Mouse (Mus musculus) thymus, adult 18-20 months (tissue): ENCODE data around the gene Mob4.
"Not testable (repeated sequence)": the region's sequence is repeated elsewhere in the genome, so short reads cannot be mapped to it uniquely, and the experiment has no call there.

Experiments
- DNase-seq, 2 experiments: peaks; one replicate each; pipeline ENCODE4 v3.0.0; 2022; ENCODE audit warnings: mixed read lengths in 2 of 2

The Mob4 gene

DNA sequence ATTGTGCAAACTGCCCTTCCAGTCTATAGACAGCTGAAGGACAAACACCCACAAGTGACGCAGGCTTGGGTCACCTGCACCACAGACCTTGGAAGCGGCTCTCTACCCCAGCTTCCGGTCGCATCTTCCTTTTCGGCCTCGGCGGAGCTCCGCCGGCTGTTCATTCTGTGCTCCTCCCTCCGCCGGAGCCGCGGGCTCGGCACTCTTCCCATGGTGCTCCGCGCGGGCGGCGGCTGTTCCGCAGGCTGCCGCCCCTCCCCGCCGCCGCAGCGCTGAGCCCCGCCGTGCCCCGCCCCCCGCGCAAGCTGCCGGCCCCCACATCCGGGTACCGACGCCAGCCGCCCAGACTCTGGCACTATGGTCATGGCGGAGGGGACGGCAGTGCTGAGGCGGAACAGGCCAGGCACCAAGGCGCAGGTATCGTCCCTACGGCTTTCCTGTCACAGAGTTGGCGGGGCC lies at the start of gene Mob4:
Gene Mob4, plus strand, starts transcription at position 289 of the 459 bp plus-strand sequence.
- peak; percentile 82 to 83 for DNase-seq

DNA sequence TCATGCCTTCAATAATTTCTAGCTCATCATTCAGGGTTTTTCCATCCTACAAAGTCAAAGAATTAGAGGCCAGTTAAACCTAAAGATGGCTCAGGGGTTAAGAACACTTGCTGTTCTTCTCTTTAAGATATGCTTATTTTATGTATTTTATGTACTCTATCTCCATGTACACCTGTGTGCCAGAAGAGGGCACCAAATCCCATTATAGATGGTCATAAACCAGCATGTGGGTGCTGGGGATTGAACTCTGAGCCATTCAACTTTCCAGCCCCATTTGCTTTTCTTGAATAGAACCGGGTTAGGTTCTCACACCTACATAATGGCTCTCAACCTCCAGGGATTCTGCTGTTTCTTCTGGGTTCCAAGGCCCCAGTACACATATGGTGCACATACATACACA lies 48.9 kb upstream of the Mob4 start:
- no peak for DNase-seq

DNA sequence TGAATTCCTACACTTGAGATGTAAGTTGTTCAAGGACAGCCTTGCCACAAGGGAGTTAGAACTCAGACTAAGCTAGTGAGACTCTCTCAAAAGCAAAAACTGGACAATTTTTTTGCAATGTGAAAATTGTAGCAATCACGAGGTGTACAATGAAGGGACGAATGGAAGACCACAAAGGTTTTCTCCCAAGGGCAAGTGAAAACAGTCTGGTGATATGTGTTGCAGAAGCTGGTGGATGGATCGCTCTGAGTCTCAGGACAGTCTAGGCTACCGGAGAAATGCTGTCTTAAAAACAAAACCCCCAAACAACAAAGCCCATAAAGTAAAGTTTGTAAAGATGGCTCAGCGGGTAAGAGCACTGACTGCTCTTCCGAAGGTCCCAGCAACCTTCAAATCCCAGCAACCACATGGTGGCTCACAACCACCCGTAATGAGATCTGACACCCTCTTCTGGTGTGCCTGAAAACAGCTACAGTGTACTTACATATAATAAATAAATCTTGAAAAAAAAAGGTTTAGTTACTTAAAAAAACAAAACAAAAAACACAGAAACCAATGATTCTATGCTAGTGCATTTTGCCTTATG lies 45.2 kb upstream of the Mob4 start:
- no peak for DNase-seq

DNA sequence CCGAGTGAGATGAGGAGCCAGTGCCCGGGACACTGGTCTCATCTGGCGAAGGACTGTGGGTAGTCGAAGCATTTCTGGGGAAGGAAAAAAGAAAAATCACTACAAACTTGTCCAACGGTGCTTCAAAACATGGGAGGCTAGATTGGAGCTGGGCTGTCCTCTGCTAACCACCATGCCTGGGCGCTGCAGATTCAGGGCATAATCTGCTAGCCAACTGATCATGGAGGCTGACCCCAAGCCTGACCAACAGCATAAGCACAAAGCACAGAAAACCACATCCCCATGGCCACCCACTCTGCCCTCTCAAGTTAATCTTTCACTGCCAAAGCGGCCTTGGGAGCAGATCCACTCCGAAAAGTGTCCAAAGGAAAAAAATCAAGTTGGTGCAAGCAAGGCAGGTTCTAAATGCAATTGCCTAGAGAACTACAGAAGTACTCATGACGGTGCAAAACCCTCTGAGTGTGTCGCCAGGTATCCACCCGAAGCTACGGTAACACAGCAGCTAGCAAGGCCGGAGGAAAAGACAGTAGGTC lies 44.1 kb upstream of the Mob4 start:
- no peak for DNase-seq

DNA sequence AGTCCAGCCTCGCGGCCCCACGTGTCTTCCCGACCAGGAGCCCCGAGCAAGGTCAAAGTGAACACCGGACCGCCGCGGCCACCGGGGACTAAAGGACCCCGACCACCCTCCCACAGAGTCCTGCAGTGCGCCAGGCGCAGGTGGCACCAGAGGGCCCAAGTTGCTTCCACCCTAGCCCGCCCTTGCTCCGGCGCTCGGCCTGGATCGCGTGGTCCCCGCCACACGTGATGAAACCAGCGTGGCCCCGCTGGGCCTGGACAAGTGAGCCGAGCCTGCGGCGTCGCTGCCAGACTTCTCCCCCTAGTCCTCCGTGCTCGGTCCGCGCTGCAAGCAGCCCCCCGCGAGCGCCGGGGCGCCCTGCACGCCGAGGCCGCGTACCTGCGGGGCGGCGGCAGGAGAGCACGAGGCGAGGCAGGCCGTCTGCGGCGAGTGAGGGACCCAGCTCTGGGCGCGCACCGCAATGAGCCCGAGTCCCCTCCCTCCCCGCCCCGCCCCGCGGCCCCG lies 43.6 kb upstream of the Mob4 start:
- DNase-seq, result no peak

DNA sequence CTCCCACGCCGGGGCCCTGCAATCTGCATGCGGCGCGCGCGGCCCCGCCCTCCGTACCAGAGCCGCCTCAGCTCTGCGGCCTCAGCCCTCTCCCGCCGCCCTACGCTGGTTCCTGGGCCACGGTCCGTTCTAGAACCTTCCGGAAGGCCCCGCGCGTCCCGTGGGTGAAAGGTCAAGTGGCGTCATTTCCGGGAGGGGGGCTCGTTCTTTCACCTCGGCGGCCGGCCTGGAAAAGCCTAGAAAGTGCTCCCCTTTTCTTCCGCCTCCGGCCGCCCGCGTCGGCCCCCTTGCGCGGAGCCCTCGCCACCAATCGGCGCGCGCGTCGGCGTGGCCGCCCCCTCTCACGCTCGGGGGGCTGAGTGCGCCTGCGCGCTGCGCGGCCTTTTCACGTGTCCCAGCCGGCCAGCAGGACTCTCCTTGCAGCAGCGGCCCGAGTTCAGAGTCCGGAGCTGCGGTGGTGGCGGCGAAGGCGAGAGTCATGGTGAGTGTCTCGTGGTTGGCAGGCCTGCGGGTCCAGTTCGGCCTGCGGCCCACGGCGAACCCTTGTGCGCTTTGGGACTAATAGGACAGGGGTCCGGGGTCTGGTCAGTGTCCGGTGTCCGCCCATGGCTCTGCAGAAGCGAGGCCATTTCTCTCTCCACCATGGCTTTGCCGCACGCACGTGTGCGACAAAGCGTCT lies 43.0 kb upstream of the Mob4 start, which contains the start of the genes Hspe1 and Hspd1:
Gene Hspe1, plus strand, starts transcription at position 201 of the 679 bp plus-strand sequence.
Gene Hspd1, minus strand, starts transcription at position 312 of the 679 bp plus-strand sequence.
- DNase-seq, result peak; percentile 96 to 98

DNA sequence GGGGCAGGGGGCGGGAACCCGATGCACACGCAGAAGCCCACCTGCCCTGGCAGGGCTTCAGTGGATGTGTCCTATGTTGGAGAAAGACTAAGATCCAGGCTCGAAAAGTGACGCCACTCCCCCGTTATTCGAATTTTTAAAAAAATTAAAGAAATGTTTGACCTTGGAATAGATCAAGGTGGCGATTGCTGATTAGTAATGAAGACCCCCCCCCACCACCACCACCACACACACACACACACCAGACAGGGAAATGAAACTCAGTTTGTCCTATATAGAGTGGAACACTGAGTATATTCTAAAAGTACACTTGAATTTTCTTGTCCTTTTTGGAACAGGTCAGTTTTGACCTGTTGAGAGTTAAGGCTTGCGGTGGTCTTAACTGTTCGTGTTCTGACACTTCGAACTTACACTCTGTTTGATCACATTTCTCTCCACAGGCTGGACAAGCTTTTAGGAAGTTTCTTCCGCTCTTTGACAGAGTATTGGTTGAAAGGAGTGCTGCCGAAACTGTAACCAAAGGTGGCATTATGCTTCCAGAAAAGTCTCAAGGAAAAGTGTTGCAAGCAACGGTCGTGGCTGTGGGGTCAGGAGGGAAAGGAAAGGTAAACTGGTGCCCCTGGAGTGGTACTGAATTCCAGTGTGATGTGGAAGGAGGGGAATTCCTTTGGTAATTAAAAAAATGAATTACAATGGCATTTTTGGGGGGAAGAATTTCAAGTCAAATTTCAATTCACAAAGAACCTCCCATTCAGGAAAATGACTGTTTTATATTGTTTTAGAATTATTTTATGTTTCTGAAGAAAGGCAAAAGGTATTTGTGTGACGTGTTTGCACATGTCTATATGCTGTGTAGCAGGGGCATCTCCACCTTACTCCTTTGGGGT lies 42.2 kb upstream of the Mob4 start:
- DNase-seq, result no peak

DNA sequence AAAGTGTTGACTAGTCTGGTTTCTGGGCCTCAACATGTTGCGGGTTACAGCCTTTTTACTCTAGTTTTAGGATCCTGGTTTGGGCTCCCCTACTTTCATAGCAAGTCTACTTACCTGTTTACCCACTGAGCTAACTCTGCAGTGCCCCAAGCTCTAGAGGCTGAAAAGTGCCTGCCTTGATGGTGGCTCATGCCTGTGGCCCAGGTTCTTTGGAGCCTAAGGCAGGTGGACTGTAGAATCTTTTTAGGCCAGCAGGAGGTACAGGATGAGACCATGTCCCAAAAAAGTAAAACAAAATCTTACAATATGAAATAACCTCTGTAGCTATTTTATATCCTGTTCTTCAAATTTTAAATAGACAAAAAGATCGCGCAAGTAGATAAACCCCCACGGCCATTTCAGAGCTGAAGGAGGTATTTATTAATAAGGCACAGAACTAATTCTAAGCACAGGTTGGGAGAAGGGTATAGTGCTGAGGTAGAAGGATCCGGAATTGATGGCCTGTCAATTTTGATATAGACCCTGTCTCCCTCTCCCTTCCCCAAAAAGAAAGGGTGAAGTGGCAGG lies 41.5 kb upstream of the Mob4 start:
- DNase-seq, result no peak

DNA sequence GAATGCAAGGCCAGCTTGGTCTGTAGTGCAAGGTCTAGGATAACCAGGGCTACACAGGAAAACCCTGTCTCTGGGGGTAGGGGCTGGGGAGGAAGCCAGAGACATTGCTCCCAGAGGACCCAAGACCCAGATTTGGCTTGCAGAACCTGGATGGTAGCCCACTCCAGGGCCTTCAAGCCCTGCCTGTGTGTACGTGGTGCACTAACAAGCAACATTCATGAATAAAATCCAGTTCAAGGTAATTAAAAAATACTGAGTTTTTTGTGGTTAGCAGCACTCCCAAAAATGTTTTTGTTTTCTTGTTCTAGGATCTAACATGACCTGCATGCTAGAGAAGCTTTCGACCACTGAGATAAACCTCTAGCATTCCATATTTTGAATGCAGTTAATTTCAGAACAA lies 39.0 kb upstream of the Mob4 start:
- DNase-seq, result no peak

DNA sequence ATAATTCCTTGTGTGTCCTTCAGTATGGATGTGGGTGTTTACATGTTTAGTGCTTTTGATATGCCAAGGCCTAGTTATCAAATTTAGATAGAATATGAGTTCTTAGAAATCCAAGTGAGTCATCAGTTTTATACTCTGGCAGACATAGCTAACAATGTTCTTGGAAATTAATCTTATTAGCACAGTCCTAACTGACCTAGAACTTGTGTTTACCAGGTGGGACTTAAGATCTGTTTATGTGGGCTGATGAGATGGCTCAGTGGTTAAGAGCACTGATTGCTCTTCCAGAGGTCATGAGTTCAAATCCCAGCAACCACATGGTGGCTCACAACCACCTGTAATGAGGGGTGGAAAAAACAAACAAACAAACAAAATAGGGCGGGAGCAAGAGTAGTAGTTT lies 38.6 kb upstream of the Mob4 start:
- DNase-seq, result no peak

DNA sequence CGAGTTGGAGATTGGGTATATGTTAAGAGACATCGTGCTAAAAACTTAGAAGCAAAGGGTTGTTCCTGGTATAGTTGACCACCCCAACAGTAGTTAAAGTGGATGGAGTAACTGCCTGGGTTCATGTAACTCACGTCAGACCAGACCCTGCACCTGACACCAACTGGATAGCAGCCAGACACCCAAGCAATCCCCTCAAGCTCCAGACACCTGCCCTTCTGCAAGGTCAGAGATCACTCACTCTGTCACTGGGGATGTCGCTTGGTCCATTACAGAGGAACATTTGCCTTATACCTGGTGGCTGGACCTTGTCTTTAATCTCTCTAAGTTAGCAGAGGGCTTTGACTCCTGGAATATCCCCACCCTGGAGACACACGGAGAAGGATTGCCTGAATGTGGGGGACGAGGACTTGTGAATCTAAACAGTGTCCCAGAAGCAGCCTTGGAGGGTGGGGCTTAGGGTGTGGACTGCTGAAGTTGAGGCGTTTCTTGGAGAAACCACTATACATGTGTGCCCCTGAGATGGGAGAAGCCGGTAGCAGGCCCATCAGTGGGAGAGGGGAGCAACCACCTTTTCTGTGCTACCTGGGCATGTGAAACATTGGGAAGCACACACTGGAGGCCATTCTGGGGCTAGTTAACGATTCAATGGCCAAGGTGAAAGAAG lies 24.0 kb upstream of the Mob4 start:
- no peak for DNase-seq

DNA sequence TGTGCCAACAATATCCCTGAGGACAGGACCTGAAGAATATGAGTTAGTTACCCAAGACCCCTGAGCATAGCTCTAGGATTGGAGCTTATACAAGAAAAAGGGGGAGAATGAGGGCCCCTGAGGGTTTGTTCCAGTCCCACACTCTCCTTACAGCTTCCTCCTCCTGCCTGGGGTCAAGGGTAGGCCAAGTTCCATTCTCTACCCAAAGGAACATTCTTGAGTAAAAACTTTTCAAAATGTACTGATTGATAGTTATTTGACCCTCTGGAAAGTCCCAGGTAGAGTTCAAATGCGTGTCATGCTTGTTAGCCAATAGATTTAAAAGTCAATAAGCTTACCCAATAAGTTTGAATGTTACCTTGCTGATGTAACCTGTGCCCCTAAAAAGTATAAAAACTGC lies 23.4 kb upstream of the Mob4 start:
- DNase-seq, result no peak

DNA sequence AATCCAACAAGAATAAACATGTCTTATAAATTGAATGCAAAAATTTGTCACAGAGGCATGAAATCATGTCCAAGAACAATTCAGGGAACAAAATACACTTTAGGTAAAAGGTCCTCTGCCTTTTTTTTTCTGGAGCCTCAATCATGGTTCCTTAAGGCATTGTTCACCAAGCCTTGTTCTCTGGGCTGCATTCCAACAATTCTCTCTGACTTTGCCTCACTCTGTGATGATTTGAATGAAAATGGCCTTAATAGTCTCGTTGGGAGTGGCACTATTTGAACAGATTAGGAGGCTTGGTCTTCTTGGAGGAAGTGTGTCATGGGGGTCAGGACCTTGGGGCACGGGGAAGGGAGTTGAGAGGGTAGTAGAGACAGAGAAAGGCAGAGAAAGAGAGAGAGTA lies 22.6 kb upstream of the Mob4 start:
- no peak for DNase-seq

DNA sequence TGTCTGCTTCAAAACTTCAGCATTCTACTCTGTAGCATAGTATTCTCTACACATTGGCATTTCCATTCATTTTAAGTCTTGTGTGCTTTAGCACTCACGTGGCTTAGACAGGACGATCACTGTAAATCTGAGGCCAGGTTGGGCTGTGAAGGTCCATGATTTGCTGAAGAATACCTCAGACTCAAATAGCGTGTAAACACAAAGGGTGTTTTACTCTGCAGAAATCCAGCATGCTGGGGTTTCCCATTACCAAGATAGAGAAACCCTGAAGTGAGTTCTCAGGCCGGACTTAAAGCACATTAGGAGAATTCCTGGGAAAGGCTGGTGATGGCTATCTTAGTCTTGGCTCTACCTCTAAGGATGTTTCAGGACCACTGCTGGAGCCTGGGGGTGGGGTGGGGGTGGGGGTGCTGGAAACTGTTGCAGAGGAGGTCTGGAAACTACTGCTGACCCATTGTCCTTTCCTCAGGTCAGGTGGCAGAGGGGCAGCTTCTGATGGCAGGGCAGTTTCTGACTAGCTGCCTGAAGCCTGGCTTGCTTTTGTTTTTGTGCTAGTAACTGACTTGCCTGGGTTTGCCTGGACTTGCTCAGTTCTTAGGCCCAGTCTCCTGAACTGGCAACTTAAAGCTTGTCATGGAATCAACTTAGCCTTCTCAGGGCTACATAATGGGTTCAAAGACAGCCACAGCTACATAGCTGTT lies 21.8 kb upstream of the Mob4 start:
- no peak for DNase-seq

DNA sequence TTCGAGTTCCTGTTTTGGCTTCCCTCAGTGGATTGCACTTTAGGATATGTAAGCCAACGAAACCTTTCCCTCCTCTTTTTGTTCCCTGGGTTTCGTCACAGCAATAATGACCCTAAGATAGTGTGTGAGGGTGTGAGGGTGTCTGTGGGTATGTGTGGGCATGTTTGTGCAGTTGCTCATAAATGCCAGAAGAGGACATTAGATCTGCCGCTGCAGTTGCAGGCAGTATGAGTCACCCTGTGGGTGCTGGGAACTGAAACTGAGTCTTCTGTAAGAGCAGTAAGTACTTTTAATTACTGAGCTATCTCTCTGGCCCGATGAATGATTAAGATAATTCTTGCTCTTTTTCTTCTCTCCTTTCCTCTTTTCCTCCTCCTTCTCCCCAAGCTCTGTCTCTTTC lies 8.0 kb upstream of the Mob4 start:
- DNase-seq, result no peak

DNA sequence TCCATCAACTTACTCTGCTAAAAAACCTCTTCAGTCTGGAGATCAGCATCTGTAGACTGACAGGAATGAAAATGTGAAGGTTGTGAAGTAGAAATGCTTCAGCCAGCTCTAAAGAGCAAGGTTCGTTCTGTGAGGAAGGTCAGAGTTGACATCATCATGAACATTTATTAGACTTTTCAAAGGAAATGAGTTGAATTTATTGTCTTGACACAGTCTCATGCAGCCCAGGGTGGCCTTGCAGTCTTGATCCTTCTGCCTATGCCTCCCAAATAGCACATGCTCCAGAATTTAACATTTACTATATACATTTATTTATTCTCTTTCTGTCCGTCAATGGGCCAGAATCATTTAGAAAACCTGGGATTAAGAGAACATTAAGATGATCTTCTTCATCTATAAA lies 7.5 kb upstream of the Mob4 start:
- no peak for DNase-seq

DNA sequence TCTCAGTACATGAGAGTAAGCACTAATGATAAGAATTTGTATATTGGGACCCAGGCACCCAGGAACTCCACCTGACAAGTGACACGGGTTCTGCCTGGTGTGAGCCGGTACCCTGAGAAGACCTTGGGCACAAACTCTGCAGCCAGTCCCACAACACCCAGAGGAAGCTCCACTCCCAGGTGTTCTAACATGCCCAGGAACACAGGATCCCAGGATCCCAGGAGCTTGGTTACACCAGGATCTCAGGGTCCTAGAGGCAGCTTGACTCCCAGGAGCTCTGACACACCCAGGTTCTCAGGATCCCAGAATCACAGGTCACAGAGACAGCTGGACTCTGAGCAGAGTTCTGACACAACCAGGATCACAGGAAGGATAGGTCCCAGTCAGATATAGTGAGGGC lies 6.9 kb upstream of the Mob4 start:
- DNase-seq, result not testable (repeated sequence)

DNA sequence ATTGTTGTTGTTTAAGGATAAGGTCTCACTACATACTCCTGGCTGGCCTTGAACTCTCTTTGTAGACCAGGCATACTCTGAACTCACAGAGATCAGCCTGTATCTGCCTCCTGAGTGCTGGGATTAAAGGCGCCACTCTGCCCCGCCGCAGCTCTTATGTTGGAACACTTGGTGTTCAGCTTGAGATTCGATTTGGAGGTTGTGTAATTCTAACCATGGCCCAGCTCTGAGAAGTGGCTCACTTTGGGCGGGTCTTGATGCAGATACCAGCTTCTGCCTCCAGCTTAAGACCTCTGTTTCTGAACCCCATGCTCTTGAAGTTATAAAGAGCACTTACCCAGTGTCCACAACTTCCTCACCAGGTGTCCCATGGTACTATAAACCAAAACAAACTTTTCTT lies 1.3 kb upstream of the Mob4 start:
- DNase-seq, result no peak

DNA sequence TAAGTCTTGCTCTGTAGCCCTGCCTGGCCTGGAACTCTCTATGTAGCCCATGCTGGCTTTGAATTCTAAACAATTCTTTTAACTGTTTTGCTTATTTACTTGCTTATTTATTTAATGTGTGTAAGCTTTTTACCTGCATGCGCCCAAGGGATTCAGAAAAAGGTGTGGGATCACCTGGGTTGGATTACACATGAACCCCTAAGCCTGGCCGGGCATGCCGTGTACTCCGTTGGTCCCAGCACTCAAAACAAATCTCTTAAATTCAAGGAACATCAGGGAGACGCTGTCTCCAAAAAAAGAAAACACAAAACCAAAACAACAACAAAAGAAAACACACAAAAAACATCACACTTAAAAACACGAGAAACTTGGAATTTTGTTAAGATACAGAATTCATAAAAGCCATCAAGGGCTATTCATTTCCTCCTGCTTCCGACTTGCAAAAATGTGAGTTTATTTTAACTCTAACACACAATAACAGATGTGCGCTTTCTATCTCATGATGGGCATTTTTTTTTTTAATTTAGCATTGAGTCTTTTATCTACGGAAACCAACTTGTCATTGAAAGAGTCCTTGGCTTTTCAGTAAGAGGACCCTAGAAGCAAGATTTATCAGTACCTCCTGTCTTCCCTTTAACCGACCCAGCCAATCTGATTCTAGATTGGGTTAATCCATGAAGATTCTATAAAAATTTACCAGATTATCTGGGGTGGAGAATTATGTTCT lies 678 bp upstream of the Mob4 start:
- no peak for DNase-seq

DNA sequence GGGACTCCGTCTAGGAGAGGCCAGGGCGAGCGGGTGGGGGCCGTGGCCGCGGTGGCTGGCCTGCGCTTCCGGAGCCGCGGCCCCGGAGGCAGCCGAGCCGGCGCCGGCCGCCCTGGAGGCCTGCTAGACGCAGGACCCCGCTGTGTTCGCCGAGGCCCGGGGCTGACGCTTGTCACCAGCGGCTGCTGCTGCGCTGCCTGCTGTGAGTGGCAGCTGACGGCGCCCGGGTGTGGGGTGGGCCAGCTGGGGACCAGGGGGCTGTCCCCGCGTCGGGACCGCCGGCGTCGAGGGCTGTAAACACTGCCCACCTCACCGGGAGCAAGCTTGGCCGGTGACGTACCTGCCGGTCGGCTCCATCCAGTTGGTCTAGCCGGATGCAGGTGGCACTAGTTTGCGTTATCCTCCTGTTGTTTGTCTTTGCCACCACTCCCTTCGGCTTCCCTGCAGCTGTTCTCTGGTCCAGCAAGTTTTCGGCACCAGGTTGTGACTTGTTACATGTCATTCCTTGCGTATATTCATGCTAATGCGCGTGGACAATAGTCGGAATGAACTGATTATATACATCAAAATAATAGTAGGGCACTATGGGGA lies 488 bp downstream of the Mob4 start:
- DNase-seq, result peak; percentile 59 to 67

DNA sequence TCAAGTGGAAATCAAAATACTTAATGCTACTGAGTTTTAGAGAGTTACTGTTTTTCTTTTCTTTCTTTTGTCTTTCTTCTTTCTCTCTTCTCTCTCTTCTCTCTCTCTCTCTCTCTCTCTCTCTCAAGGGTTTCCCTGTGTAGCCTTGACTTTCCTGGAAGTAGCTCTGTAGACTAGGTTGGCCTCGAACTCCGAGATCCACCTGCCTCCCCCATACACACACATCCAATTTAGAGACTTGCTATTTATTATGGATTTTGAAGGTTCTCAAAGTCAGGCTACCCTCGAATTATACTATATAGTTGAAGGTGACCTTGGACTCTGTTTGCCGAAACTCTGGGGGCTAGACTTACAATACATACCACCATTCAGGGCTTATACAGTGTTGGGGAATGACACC lies 1.3 kb downstream of the Mob4 start:
- DNase-seq, result no peak
